Mouse (Mus musculus) cerebellum, adult 2 months (tissue): ENCODE results near the gene Gm43552.

ENCODE experiments used
- CTCF ChIP-seq: fragments of 200-500 bp; IDR thresholded peaks from 2 replicates; pipeline ENCODE4 v1.5.1; 2011; ENCODE audit warnings: low read depth, mild to moderate bottlenecking, control low read depth, low read length, moderate library complexity, borderline replicate concordance; ENCODE audit not compliant: insufficient read depth
- POLR2A ChIP-seq: fragments of 200-500 bp; IDR thresholded peaks from 2 replicates; pipeline ENCODE4 v1.6.1; 2011; ENCODE audit warnings: low read length, control low read depth, borderline replicate concordance; ENCODE audit not compliant: insufficient read depth

DNA sequence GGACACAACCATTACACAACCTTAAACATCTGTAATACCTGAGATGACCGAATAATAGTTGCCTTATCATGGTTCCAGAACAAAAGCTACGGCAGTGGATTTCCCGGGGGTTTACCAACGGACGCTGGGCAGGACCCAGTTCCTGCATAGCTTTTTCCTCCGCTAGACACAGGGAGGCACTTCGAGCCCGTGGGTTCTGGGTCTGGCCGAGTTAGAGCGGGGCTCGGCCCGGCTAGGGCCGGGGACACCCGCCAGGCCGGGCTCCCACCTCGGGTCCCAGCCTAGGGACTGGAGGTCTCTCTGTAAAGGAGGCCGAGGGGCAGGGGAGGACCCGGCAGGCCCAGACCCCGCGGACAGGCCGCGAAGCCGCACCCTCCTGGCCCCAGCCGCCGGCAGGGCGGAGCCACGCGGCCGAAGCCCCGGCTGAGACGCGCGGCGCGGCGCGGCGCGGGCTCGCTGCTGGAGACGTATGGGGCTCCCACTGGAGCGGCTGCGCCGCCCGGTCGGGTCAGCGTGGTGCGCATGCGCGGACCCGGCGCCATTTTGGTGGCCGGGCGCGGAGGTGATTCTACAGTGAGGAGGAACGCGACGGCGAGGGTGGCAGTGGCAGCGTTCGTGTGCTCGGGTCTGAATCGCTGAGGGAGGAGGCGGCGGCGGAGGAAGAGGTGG is 44.3 kb upstream of the Gm43552 start, which contains the start of the genes Smim14 and Ube2k:
- TF ChIP-seq CTCF (no peak), POLR2A (peak; percentile 91)
